Mouse (Mus musculus): Measurements from ENCODE around the gene Emc4. TPM values are rescaled to one million over a fixed set of nuclear protein-coding genes. Genes with fewer than 3 reads are reported as not detected.
A peak's percentile ranks its signal among the peaks of the same experiment; 100 is the strongest.

Emc4 gene
- polyA plus RNA-seq, 1 experiment = 96.1 TPM

DNA sequence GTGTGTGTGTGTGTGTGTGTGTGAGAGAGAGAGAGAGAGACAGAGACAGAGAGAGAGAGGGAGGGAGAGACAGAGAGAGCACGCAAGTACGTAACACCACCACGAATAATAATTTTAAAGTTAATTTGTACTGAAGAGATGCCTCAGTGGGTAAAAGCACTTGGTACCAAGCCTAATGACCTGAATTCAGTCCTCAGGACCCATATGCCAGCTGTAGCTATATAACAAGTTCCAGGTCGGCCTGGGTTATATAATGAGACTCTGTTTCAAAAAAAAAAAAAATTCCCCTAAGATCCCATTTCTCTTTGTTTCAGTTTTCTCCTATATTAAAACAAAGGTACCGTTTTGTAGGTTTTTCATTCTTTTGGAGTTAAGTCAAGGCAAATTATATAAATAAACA lies 23.0 kb upstream of the Emc4 start:
- H3K27ac ChIP-seq (ENCODE audit: control insufficient read depth, insufficient read depth, low read length) = no peak overlapping the region

GRCm38 (mm10) chr2:112381219-112381618 lies 13.4 kb upstream of the Emc4 start:
- no peaks in the 10 kb centered on the region for H3K36me3 ChIP-seq (ENCODE audit: control insufficient read depth, insufficient read depth, low read length)
- DNase-seq = no peak
- no peaks in the 10 kb centered on the region for H3K27me3 ChIP-seq (ENCODE audit: control insufficient read depth, insufficient read depth, low read length)
- no peak overlapping the region for H3K27ac ChIP-seq (ENCODE audit: control insufficient read depth, insufficient read depth, low read length)
- H3K4me3 ChIP-seq (ENCODE audit: control insufficient read depth, insufficient read depth, low read length) = no peak overlapping the region
- 97% methylated on average over 1 of the region's 1 CpGs for WGBS
- peaks cover 4% of the 10 kb centered on the region; the same call in 1 of the 2 replicates for H3K4me1 ChIP-seq (replicated peaks; ENCODE audit: control insufficient read depth, insufficient read depth, low read length)
- no peak for TF ChIP-seq POLR2A (IDR thresholded peaks at IDR 0.05; ENCODE audit: control insufficient read depth, extremely low read depth, insufficient read depth, low read length, poor library complexity)
- no peak for TF ChIP-seq CTCF (IDR thresholded peaks at IDR 0.05; ENCODE audit: borderline replicate concordance, control insufficient read depth, extremely low read depth, insufficient read depth, low read length, poor library complexity)

More for the DNA sequence above, 23.0 kb upstream of the Emc4 start:
- H3K27me3 ChIP-seq (ENCODE audit: control insufficient read depth, insufficient read depth, low read length) = no peaks in the 10 kb centered on the region
- no peak for DNase-seq
- no peaks in the 10 kb centered on the region for H3K36me3 ChIP-seq (ENCODE audit: control insufficient read depth, insufficient read depth, low read length)
- H3K4me1 ChIP-seq (replicated peaks; ENCODE audit: control insufficient read depth, insufficient read depth, low read length) = no peaks in the 10 kb centered on the region
- WGBS = 95% methylated on average over 5 of the region's 5 CpGs
- no peak overlapping the region for H3K4me3 ChIP-seq (ENCODE audit: control insufficient read depth, insufficient read depth, low read length)
- TF ChIP-seq CTCF (IDR thresholded peaks at IDR 0.05; ENCODE audit: borderline replicate concordance, control insufficient read depth, extremely low read depth, insufficient read depth, low read length, poor library complexity) (no peak), POLR2A (IDR thresholded peaks at IDR 0.05; ENCODE audit: control insufficient read depth, extremely low read depth, insufficient read depth, low read length, poor library complexity) (no peak)

DNA sequence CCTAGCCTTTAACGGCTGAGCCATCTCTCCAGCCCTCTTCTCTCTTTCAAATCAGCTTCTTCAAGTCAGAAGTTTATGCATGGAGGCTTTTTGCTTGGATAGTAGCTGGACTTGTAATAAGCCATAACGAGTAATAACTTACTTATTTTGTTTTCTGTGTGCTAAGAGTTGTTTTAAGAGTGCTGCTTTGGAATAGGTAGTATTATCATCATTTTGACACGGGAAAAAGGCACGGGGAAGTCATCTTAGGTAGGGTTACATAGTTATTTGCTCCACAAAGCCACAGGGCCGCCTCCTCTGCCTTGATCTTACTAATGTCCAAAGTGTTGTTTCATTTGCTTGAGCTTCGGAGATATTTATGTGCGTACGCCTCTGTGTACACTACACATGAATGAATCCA lies 12.3 kb upstream of the Emc4 start:
- Histone ChIP-seq H3K4me1 (replicated peaks; ENCODE audit: control insufficient read depth, insufficient read depth, low read length) (peaks cover 4% of the 10 kb centered on the region; the same call in 1 of the 2 replicates), H3K27me3 (ENCODE audit: control insufficient read depth, insufficient read depth, low read length) (no peaks in the 10 kb centered on the region), H3K36me3 (ENCODE audit: control insufficient read depth, insufficient read depth, low read length) (no peaks in the 10 kb centered on the region), H3K4me3 (ENCODE audit: control insufficient read depth, insufficient read depth, low read length) (no peak overlapping the region), H3K27ac (ENCODE audit: control insufficient read depth, insufficient read depth, low read length) (no peak overlapping the region)
- 31% methylated on average over 8 of the region's 8 CpGs for WGBS
- no peak for DNase-seq
- TF ChIP-seq POLR2A (IDR thresholded peaks at IDR 0.05; ENCODE audit: control insufficient read depth, extremely low read depth, insufficient read depth, low read length, poor library complexity) = no peak
- TF ChIP-seq CTCF (IDR thresholded peaks at IDR 0.05; ENCODE audit: borderline replicate concordance, control insufficient read depth, extremely low read depth, insufficient read depth, low read length, poor library complexity) = no peak

GRCm38 (mm10) chr2:112378973-112379898 lies 11.4 kb upstream of the Emc4 start, which contains the start of gene Katnbl1:
Gene Katnbl1, plus strand, starts transcription at chr2:112379211.
- DNase-seq = peak; percentile 96
- H3K4me3 ChIP-seq (ENCODE audit: control insufficient read depth, insufficient read depth, low read length) = peak within 1 kb of the TSS; percentile 82
- H3K36me3 ChIP-seq (ENCODE audit: control insufficient read depth, insufficient read depth, low read length) = no peaks in the 10 kb centered on the region
- no peaks in the 10 kb centered on the region for H3K27me3 ChIP-seq (ENCODE audit: control insufficient read depth, insufficient read depth, low read length)
- under 1% methylated on average over 71 of the region's 72 CpGs for WGBS
- H3K4me1 ChIP-seq (replicated peaks; ENCODE audit: control insufficient read depth, insufficient read depth, low read length) = peaks cover 4% of the 10 kb centered on the region; the same call in 1 of the 2 replicates
- no peak within 1 kb of the TSS for H3K27ac ChIP-seq (ENCODE audit: control insufficient read depth, insufficient read depth, low read length)
- TF ChIP-seq POLR2A (IDR thresholded peaks at IDR 0.05; ENCODE audit: control insufficient read depth, extremely low read depth, insufficient read depth, low read length, poor library complexity) = peak; percentile 60; the same call in 1 of the 2 replicates
- peak; percentile 97 for TF ChIP-seq CTCF (IDR thresholded peaks at IDR 0.05; ENCODE audit: borderline replicate concordance, control insufficient read depth, extremely low read depth, insufficient read depth, low read length, poor library complexity)

- TF ChIP-seq POLR2A (IDR thresholded peaks at IDR 0.05; ENCODE audit: control insufficient read depth, extremely low read depth, insufficient read depth, low read length, poor library complexity) (no peak), CTCF (IDR thresholded peaks at IDR 0.05; ENCODE audit: borderline replicate concordance, control insufficient read depth, extremely low read depth, insufficient read depth, low read length, poor library complexity) (no peak)
- WGBS = 17% methylated on average over 5 of the region's 5 CpGs
- DNase-seq = no peak
- H3K4me1 ChIP-seq (replicated peaks; ENCODE audit: control insufficient read depth, insufficient read depth, low read length) = no peaks in the 10 kb centered on the region
- no peak overlapping the region for H3K4me3 ChIP-seq (ENCODE audit: control insufficient read depth, insufficient read depth, low read length)
- H3K36me3 ChIP-seq (ENCODE audit: control insufficient read depth, insufficient read depth, low read length) = no peaks in the 10 kb centered on the region
- H3K27me3 ChIP-seq (ENCODE audit: control insufficient read depth, insufficient read depth, low read length) = no peaks in the 10 kb centered on the region
- H3K27ac ChIP-seq (ENCODE audit: control insufficient read depth, insufficient read depth, low read length) = no peak overlapping the region
These were observed 6.8 kb upstream of the Emc4 start for GRCm38 (mm10) chr2:112374610-112375009.

- no peak for DNase-seq
- Histone ChIP-seq H3K27ac (ENCODE audit: control insufficient read depth, insufficient read depth, low read length) (no peak overlapping the region), H3K27me3 (ENCODE audit: control insufficient read depth, insufficient read depth, low read length) (no peaks in the 10 kb centered on the region), H3K36me3 (ENCODE audit: control insufficient read depth, insufficient read depth, low read length) (no peaks in the 10 kb centered on the region), H3K4me3 (ENCODE audit: control insufficient read depth, insufficient read depth, low read length) (no peak overlapping the region), H3K4me1 (replicated peaks; ENCODE audit: control insufficient read depth, insufficient read depth, low read length) (no peaks in the 10 kb centered on the region)
- TF ChIP-seq POLR2A (IDR thresholded peaks at IDR 0.05; ENCODE audit: control insufficient read depth, extremely low read depth, insufficient read depth, low read length, poor library complexity) (no peak), CTCF (IDR thresholded peaks at IDR 0.05; ENCODE audit: borderline replicate concordance, control insufficient read depth, extremely low read depth, insufficient read depth, low read length, poor library complexity) (no peak)
- 85% methylated on average over 4 of the region's 4 CpGs for WGBS
These were observed 5.3 kb upstream of the Emc4 start for GRCm38 (mm10) chr2:112373141-112373540.

All from thymus, adult 2 months (tissue).